Mouse (Mus musculus) thymus, postnatal 0 days (tissue): ENCODE results near the gene Atp8a2. TPM values are rescaled to one million over a fixed set of nuclear protein-coding genes. Genes with fewer than 3 reads are reported as not detected.

Experiments
- DNase-seq: peaks from one replicate; pipeline ENCODE4 v3.0.0-alpha.2; 2015; ENCODE audit warnings: low spot score
- polyA plus RNA-seq: library from polyadenylated mRNA; unstranded; fragments of >200 nt; fragmentation: Nextera tagmentation; extraction: Ambion mirVana; gene quantifications from 2 replicates; pipeline ENCODE4 v1.2.1, GENCODE M21; 2015

Atp8a2 gene
- polyA plus RNA-seq, 1 experiment from 2014 or later = 1.4 TPM

DNA sequence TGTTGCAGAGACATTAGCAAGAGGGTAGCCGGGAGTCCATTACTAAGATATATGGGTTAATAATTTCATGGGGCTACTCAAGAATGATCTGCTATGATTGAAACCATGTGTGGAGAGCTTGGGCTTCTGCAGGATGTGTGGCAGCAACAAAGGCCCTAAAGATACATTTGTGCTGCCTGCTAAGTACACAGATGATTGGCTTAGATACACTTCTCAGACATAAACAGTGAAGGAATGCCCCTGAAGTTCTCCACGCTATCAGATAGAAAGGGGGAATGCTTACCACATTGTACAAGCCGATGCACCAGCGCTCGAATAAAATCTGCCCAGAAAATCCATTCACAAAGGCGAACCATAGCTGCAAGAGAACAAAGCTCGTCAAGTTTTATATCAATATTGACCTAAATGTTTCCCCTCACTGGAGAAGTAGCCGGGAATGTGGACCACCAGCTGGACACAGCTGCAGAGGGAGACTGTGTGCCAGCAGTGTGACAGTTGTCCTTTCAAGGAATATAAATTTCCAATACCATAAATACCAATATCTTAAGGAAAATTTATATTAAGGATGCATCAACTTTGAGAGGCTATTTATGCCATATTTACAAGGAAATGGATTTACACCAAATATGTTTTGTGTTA, 394.9 kb downstream of the Atp8a2 start:
- DNase-seq = no peak

DNA sequence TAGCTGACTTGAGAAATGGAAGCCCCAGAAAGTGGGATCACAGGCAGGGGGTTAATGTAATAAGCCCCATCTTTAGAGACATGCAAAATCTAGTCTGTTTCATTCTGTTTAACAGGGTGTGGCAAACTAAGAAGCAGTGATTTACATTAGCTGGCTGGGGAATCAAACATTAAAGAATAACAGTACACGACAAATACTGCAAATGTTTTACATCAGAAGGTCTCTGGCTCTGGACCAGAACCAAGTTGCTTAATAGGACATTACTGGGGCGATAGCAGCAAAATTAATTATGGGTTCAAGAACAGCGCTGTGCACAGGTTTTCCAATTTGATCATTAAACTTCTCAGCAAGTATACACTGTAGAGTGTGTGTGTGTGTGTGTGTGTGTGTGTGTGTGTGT, 397.5 kb downstream of the Atp8a2 start:
- no peak for DNase-seq

DNA sequence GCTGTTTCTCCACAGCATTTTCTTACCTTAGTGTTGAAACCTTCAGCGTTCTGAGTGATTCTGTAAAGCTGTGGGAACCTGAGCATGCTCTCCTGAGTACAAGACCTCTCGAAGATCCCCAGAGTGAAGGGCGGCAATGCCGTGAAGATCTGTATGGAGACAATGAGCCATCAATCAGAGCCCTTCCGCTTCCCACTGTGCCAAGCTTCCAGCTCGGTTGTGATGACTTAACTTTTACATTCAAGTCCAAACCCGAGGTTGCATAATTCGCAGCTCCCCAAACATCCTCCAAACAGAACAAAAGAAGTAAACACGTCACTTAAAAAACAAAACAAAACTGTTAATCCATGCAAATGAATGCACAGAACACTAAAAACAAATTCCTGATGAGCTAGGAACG, 403.1 kb downstream of the Atp8a2 start:
- no peak for DNase-seq

DNA sequence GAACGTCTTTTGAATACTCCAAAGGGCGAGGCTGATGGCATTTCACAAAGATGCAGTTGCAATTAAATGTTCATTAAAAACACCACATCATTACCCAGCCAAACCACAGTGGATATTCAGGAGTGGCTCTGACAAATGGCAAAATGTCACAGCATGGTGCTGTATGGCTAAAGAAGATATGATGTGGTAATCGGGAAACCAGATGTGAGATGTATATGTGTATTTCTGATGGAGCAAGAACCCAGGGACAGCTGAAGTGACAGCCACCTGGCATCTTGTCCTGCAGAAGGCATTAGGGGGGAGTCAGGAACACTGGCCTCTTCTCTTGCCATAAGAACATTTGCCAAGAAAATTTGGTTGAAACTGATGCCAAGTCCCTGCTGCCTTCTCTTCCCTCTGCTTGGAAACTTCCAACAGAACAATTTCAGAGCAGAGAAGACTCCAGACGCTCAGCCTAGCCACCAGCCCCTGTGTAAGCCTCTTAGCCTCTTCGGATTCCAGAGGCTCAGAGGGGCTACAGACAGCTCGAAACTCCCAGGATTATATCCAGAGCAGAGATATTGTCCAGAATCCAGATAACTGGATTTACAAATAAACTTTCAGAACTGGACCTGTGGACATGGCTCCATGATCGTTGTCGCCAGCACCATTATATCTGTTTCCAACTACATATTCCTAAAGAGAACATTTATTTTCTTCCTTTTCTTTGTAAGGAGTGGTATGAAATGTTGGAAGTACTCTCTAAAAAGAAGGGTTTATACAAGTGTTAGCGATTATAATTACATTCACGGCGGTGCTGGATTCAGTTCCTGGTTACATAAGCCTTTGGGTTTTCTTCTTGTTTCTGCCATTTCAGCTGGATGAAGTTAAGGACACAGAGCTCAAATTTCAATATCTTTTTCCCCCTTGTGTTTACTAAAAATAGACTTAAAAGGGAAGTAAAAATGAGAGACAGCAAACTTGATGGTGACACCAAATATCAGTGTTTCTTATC, 413.3 kb downstream of the Atp8a2 start:
- no peak for DNase-seq

DNA sequence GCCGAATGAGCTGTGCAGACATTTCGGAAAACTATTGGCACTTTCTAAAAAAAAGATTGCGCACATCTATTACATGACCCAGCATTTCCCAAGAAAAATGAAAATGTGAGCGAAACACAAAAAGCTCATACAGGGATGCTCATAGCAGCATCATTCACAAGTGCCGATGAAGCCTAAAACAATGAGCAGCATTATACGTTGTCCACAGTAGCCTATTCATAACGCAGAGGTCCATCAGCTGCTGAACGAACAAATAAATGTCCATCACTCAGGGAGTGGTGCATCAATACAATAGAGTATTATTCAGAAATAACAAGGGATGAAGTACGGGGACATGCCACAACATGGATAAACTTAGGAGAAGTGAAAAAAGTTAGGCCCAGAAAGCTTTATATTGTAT, 416.6 kb downstream of the Atp8a2 start:
- DNase-seq = no peak

DNA sequence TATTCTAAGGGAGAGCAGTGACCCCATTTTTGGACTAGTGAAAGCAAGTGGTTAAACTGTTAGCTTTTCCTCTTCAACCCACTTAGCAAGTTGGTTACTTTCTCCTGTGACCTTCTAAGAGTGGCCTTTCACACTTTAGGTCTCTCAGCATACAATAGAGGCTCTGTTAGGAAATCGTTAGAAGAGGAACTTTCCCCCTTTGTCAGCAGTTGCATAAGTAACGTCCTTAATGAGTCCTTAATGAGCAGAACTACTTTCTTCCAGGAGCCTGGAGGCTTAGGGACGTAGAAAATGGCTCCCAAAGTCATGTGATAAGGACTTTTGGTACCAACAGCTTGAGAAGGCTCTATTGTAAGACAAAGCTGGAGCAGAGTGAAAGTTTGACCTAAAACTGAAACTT, 434.8 kb downstream of the Atp8a2 start:
- no peak for DNase-seq

DNA sequence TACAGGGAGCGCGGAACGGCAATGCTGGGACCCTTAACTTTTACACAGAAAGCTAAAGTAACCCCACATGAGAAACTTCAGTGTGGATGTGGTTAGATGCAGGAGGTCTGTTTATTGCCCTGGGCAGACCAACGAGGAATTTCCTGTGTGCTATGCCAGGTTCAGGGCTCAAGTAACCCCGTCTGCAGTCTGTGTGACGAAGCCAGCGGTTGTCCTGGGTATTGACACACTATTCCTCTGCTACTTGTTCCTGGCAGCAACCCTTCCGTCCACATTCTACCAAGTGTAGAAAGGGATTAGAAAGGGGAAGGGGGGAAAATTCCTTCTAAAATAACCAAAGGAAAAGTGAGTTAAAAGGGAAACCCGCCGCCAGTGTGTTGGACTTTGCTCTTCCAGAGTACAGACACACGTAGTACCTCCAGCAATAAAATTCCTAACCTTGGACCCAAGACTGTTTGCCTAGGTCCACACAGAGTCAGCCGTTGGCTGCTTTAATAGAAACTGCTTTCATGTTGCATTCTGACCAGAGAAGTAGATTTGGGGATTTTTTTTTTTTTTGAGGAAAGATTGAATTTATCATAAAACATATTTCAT, 437.0 kb downstream of the Atp8a2 start:
- no peak for DNase-seq

DNA sequence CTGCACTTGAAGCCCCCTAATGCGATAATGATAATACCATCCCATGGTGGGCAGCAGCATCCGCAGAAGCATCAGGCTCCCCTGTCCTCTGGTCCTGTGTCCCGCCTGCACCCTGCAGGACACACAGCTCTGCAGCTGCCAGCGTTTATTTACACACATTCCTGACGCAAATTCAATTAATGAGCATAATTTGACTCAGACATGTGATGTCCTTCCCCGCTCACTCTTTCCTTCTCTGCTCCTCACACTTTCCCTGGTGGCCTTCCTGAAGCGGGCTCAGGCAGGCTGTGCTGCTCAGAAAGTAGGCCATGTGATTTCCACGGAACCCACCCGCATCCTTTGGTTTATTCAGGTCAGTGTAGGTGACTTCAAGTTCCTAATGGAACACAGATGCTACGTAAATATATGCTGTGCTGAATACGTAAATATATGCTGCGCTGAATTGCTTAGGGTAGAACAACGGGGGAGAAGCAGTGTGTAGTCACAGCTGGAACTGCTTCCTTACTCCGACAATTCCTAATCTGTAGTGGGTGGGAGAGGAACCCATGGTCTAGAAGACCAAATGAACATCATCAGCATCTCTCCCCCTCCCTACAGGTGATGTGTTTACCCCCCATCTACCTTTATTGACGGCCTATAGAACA, 437.7 kb downstream of the Atp8a2 start:
- DNase-seq = no peak

DNA sequence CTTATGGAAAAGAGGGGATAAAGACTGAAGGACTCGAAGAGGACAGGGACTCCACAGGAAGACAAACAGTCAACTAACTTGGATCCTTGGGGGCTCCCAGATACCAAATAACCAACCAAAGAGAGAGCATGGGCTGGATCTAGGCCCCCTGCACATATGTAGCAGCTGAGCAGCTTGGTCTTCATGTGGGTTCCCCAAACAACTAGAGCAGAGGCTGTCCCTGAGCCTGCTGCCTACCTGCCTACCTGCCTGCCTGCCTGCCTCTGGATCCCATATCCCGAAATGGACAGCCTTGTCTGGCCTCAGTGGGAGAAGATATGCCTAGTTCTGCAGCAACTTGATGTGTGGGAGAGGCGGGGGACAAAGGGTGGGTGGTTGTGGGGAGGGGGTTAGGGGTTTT, 444.6 kb downstream of the Atp8a2 start:
- no peak for DNase-seq

DNA sequence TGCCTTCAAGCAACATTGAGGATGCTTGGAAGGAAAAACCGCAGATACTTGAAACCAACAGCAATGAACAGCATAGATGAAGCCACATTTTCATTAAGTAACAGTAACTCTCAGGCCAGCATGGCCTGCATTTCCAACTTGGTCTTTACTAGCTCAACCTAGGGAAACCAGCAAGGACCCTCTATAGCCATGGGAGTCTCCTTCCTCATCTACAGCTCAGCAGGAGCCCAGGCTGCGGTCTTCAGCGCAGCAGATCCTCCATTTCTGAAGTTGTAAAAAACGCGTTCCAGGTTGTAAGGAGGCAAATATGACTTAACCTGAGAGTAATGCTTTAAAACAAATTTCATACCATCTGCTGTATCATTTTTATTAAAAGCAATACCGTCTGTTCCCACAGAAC, 447.0 kb downstream of the Atp8a2 start:
- DNase-seq = no peak

DNA sequence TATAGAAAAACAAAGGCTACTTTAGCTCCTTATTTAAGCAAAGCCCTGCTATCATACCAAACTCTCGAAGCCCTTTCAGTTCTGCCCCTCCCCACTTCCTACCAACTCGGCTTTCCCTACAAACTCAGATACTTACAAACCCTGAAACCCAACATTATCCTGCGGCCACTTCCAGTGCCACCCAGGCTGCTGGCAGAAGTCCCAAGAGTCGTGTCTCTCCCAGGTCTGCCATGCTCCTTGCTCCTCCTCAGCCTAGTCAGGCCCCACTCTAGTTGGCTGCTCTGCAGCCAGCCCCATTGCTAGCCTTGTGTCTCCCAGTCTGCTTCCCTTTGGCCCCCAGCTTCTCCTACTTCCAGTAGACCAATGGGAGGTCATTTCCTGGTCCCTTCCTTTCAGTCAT, 451.3 kb downstream of the Atp8a2 start:
- DNase-seq = no peak

DNA sequence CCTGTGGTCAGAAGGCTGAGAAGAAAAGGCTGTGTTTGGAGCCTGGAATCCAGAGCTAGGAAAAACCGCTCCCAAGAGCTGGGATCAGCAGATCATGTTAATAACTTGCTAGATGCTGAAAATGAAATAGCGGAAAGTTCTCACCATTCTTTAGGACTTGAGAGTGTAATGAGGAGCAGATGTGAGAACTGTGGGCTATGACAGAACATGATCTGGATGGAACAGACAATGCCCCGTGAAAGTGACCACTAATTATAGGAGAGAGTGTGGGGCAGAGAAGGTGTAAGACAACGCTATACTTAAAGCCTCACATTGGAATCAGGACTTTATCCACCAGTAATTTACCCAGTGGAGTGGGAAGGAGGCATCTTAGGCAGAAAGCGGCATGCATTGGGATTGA, 455.2 kb downstream of the Atp8a2 start:
- DNase-seq = no peak

DNA sequence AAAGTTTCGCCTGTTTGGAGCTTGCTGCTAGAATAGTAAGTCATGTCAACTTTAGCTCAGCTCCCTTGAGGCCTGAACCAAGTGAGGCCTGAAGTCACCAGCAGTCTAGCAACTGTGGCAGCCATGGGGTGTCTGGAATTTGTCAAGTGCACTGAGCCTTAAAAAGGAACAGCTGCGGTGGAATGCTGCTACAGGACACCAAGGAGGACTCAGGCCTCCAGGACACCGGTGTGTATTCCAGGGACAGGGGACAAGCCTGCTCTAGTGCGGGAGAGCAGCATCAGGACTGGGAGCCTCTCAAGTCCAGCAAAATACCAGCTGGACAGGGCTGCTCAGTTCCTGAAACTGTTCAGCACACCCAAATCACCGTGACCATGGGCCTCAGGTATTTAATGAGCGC, 457.5 kb downstream of the Atp8a2 start:
- DNase-seq = no peak

DNA sequence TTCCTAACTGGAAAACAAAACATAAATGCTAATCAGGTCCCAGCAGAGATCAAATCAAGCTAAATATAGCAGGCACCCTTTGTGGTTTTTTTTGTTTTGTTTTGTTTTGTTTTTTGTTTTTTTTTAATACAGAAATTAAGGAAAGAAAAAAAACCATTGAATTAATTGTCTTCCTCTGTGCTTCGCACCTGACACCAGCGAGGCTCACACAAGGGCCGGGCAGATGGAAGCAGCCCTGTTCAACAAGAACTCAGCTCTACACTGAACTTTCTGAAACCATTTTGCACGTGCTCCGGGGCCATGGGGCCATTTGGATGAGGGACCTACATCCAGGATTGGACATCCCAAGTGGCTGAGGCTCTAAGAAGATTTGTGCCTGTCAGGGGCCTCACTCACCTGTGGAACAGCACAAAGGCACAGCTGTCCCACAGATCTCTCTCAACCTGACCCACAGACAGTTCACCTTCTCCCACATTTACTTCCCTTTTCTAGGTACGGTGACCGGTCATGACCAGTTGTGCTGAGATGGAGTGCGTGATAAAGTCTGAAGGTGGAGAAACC, 459.2 kb downstream of the Atp8a2 start:
- no peak for DNase-seq

DNA sequence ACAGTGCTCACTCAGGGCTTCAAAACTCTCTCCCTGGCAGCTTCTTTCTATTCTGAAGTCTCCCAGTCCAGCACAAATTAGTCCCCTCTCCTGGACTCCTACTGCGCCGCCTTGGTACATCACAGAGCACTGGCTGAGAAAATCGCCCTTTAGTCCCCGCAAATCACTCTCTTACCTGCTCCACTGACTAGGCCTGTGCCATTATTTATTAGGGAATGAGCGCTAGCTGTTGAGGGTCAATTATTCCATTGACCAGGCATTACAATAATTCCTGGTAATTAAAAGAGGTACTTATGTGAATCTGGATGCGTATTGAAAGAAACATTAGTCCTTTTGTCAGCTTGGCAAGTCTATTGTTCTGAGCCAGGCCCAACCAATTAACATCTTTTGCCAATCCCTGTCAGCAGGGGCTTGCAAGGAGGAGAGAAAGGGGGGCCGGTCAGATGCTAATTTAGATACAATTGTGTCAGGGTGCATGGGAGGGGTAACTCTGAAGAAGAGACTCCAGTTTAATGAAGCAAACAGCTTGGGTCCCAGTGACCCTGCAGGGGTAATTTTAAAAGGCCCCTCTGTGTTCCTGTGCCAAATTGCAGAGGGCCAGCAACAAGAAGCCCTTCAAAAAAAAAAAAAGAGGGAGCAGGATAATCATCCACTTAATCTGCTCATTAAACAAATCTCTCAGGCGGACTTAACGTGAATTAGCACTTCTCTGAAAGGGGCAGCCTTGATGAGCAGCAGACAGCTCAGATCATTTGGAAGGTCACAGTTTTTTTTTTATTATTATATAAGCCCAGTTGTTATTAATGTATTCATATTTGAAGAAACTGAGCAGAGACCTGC, 459.9 kb downstream of the Atp8a2 start:
- DNase-seq = no peak

DNA sequence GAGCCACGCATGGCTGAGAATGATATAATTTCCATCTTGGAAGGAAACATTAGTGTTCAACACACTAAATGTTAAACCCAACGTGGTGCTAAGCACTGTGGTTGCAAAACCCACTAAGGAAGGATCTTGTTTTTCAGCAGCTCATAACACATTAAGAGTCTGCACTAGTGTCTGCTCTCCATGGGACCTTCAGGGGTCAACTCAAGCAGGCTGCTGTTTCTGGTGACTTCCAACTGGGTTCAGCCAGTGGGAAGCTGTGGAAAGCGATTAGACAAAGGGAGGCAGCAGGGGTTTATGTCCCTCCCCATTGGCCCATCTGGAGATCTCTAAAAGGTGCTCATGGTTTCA, 467.0 kb downstream of the Atp8a2 start:
- no peak for DNase-seq

DNA sequence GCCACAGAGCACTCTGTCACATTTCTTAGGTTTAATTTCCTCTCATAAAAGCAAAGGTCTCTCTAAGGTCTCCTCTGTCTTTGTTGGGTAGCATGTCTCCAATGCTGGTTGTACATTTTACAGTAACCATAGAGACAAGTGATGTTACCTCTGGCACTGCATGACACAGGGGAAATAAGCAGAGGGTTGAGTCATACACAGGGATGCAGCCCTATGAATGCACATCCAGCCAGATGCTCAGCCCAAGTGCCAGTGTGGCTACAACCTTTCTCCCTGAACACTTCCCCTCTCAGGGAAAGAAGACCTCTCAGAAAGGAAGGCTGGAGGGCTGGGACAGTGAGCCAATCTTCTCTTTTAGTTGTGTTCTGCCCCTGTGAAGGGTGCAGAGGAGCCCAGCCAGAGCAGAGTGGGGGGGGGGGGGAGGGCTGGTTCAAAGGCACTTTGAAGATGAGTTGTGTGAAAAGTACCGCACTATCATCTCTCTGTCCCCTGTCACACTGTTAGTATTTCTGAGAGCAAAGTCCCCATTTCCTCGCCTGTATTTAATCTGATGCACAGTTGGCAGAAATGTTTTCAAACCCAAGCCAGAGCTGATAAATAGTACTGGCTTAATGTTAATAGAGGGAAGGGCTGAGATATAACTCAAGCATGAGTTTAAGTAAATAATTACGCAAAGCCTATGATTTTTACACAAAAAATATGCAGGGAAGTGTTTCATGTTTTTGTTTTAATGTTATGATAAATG, 467.5 kb downstream of the Atp8a2 start:
- no peak for DNase-seq

DNA sequence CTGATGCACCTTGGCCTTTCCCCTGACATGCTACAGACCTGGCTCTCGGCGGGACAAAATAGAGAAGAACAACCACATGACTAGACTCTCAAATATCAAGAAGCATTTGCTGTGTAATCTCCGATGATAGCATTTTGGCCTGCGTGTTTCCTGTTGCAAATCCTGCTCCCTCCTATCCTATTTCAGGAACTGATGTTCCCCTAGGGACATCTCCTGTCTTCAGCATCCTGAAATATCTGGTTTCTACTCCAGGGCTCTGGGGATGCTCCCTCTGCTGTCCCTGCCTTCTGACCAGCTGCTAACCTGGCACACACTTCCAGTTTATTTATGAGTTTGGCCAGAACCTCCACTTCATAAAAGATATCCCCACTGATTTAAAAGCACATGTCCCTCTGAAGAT, 470.0 kb downstream of the Atp8a2 start:
- no peak for DNase-seq

DNA sequence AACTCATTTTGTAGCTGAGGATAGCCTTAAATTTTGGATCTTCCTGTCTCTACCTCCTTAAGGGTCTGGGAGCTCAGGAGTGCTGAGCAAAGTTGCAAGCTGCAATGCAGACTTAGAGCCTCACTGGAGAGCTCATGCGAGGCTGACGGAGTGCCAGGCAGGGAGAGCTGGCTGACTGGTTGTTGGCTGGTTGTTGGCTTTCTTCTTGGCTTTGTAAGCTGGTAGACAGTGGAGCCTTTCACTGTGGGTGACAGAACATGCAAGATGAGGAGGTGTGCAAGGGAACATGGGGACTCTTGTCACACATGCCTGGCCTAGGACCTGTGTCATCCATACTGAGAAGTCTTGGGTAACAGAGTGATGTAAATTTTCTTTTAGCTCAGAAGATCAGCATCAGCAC, 473.8 kb downstream of the Atp8a2 start:
- DNase-seq = no peak

DNA sequence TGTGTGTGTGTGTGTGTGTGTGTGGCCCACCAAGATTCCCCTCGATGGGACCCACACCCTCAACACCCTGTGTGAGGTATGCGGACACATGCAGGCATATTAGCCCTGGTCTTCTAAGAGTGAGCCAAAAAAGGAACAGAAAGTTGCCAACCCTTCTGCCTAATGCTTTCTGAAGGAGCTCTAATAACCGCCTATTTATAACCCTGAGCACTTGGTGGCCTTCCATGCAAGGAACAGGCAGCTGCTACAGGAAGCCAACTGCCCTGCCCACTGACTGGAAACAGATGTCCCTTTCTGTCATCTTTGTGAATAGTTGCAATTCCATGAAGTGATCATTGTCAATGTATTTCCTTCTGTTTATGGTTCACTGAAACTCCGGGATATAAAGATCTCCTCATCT, 475.0 kb downstream of the Atp8a2 start:
- no peak for DNase-seq
